Mouse (Mus musculus) hindlimb bud, embryonic 11.5 days (tissue): ENCODE data around the gene Otx2.
"Not testable (repeated sequence)": the region's sequence is repeated elsewhere in the genome, so short reads cannot be mapped to it uniquely, and the experiment has no call there.

Source experiments
- DNase-seq: peaks from one replicate; pipeline ENCODE4 v3.0.0-alpha.2; 2012; ENCODE audit warnings: low read depth, low spot score; ENCODE audit errors: extremely low spot score

The Otx2 gene

DNA sequence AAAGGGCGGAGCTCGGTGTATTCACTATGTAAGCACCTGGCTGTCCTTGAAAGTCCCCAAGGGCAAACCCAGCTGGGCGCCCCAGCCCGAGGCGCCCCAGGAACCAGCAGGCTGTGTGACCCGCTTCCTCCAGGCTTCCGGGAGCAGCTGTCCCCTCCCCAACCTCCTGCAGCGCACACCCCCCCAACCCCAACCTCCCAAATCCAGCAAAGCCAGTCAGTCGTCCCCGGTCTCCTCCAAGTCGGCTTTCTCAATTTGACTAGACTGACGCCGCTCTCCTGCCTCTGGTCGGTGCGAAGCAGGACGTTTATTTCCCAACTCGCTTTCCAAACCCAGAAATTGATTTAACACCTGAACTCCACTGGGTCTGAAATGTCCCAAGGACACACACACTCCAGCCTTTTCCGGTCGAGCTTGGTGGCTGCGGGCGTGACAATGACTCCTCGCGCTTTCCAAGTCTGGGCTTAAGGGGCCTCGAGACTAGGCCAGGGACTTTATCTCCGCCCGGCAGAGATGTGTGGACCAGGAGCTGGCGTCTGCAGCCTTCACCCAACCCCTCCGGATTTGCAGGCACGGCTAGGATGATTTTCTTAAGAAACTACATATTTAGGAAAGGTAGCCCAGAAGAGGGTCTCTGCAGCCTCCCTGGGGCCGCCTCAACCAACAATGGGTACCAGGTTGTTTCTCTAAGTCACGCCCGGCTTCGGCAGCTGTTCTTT, 18.4 kb downstream of the Otx2 start:
- no peak for DNase-seq

DNA sequence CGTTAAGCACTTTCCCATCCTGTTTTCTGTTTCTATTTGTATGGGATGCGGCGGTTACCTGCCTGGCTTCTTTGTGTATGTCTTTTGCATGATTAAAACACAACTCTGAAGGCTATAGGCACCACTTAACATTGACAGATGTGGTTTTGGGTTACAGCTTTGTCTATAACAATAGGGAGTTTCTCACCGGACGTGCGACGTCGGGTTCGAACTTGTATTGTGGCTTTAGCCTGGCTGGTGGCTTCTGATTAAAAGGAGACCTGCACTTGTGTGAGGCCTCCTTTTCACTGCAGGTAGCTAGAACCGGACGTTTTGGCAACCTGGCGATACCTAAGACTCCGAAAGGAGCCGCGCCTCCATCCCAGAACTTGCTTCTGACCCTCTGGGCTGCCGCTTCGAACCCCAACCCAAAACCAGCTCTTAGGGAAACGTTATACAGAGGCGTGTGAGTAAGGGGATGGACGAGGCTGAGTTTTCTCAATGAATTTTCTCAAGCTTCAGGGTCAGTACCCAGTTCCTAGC, 19.0 kb downstream of the Otx2 start:
- DNase-seq: no peak

DNA sequence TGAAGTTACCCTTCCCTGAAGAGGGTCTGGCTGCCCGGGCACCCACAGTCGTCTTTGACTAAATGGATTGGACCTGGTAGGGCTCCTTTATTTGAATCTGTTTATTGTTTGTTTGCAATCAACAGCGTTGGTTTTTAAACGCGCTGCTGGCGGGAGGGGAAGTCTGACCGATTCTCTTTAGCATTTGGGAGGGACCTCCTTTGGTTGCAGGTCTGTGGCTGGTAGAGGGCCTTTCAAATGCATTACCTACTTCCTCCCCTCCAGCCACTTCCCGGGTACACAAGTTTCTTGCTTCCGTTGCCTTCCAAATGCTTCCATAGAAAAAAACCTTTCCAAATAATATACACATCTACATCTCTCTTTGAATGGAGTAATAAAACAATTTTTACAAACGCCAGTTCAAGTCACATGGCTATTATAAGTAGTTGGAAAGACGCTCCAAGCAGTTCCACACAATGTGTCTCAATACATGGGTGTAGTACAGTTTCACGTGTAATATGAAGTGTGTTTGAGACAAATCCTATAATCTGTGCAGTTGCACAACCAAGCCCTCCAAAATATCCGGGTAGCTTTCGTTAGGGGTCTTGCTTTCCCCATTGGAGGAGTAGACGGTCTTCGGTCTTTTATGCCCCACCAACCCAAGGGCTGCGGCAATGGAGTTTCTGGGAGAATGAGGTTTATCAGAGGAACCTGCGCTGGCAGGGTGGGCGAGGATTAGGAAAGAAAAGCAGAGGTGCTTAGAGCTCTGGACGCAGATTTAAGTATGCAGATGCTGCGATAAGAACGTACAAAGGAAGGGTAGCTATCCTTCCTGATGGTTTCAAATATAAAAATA, 19.7 kb downstream of the Otx2 start:
- DNase-seq: no peak

DNA sequence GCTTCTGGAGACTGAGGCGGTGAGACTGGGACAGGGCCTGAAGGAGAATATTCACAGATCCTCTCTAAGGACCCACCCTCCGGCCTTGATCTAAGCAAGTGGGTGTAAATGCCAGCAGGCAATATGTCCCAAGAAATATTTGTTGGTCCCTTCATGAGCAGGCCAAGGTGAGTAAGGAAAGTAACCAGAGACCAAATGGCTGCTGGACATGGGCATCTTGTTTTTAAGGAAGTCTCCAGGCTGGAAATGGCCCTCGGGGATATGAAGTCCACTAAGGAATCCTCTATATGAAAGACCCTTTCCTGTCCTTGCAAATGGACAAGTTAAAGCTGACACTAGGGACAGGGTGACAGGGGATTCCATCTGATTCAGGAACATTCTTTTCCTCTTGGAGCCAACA, 20.5 kb downstream of the Otx2 start:
- no peak for DNase-seq

DNA sequence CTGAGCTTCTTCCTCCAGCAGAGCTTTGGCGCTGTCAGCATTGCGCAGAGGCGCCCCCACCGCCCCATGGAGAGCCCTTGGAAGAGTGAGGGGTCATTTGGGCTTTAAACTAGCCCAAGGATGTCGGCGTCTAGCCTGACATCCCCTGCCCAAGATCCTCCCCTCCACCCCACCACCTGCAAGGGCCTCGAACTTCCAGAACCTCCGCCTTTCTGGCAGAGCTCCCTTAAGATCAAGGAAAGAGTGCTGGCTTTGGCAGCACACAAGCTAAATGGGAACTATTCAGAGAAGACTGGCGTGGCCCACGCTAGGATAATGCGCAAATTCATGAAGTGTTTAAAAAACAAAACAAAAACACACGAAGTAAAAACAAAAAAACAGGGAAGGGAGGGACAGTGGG, 21.4 kb downstream of the Otx2 start:
- DNase-seq: no peak

DNA sequence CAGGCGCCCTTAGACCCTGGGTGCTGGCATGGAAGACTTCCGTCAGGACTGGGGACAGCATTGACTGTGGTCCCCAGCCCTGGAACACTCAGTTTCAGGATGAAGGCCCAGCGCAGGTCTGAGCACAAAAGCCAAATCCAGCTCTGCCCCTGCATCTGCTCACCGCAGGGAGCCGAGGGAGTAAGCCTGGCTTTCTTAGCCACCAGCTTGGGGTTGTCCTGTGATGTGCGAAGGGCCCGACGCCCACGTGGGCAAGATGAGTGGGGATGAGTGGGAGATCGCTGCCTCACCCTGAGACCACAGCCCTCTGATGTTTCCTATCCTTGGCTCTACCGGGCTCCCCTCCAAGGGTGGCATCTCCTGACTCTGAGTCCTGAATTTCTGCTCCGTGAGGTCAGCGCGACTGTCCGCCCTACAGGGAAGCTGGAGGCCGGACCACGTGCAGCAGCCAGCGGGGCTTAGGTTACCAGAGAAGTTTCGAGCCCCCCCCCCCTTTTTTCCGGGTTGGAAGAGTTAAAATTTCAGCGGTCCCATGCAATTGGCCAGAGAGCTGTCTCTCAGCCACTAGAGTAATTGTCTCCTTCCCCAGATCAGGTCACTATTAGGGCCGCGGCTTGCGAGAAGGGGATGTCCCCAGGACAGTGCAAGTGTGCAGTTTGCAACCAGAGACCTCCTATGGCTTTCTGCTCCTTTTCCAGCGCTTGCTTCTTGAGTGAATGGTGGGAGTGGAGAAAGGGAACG, 22.0 kb downstream of the Otx2 start:
- no peak for DNase-seq

DNA sequence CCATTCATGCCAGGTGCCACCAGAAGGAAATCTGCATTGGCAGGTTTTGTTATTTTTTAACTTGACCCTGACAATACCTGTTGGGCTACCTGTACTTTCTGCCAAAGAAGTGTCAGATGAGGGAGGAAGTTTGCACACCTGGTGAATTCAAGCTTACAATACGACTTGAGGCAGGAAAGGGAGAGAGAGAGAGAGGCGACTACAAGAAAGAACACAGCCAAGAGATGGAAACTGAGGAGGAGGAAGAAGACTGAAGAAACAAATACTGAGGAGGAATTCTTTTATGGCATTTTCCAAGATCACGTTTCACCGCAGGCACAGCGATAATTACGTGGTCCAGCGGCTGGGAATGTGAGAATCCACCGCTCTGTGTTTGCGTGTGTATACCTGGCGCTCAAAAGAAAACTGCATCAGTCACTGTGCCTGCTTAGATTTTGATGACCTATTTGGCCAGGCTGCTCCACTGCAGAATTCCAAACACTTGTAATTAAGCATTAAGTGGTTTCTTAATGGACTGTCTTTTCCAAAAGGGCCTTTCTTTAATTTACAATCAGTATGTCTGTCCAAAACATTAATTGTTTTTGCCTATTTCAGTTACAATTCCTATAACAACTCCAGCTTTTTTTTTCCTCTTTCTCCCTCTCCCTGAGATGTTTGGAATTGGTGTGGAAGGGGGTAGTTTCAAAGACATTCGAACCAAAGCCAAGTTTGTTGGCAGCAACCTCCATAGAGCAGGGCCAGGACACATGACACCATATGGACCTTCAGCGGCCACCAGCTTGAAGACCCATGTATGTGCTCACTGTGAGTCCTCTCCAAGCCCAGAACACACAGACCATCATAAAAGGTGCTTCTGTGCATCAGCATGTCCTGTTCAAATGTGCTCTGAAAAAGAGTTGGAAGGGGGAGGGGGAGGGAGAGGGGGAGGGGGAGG, 31.9 kb downstream of the Otx2 start:
- no peak for DNase-seq

DNA sequence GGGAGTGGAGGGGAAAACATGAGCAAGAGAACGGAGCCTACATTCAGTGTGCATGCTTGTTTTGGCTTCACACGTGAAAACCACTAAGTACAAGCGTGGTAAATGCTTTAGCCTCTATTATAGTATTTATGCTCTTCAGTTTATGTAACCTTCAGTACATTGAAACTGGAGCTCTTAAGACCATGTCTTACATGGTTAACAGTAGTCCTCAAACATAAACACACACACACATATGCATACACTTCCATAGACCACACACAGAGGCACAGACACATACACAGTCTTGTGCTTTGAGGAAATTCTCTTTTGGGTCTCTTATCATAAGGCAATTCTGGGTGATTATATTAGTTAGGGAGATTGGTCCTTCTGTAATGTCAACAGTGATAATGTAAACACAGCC, 40.5 kb downstream of the Otx2 start:
- DNase-seq: no peak

DNA sequence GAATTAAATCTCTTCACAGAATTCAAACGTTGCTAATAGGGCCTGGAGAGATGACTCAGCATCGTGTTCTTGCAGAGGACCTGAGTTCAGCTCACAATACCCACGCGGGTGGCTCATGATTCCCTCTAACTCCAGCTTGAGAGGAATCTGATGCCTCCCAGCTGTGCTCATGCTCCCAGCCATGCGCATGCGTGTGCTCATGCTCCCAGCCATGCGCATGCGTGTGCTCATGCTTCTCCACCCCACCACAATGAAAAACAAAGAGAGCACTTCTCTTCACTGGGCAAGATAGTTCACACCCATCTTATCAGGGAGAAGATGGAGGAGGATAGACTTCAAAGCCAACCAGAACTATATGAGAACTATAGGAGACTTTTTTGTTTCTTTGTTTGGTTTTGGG, 41.3 kb downstream of the Otx2 start:
- no peak for DNase-seq

DNA sequence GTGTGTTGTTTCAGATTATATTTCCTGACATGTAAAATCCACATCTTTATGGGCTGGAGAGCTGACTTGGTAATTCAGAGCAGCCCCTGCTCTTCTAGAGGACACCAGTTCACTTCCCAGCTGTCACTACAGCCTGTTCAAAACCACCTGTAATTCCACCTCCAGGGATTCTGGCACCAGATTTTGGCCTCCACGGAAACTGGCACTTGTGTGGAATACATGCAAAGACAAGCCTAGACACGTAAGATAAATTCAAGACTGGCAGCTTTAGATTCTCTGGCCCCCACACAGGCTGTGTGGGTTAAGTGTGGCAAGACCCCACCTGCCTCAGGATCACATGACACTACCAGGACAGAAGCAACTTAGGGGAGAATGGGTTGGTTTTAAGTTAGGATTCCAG, 42.1 kb downstream of the Otx2 start:
- DNase-seq: no peak

DNA sequence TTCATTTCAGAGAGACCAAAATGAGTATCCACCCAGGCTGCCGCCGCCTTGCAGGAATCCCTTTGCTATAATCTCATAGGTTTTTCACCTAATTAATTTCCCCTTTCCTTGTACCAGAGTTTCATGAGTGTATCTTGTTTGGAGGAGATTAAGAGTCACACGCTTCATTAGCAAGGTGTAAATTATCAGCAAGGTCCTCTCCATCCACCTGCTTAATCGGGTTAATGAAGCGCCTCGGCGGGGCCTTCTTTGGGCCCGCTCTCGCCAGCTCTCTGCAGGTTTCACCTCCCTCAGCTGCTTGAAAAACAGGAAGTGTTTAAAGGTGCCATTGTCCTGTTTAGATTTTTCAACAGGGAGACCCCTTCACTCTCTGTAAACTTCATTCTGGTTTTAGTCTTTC, 44.2 kb downstream of the Otx2 start:
- DNase-seq: no peak

DNA sequence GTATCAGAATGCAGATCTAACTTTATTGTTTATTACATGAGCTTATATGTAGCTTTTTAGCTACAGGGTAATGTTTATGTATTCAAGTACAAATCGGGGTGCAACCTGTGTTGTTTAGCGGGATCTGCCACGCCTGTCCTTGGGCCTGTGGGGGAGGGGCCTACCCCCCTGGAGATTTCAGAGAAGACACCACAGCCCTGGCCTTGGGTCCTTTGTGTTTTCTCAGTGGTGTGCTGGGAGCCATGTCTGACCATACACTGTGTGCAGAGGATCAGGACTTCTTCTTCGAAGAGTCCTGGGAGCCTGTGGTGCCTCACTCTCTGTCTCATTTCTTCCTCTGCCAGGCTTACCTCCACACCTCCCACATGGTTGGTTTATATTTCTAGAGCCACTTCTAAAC, 47.3 kb downstream of the Otx2 start:
- DNase-seq: no peak

DNA sequence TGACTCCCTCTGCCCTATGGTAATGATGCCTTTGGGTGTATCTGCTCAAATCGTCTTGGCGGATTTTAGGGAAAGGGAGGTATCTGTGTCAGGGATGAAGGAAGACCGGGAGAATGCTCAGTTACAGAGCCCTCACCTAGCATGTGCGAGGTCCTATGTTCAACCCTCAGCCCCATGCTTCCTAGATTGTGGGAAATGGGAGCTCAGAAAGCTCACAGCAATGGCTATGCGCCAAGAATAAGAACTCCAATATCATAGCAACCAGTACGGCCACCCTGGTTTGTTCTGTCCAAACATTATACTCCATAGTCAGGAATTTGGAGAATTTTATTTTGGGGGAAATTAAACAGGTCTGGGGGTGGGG, 48.3 kb downstream of the Otx2 start:
- DNase-seq: no peak

DNA sequence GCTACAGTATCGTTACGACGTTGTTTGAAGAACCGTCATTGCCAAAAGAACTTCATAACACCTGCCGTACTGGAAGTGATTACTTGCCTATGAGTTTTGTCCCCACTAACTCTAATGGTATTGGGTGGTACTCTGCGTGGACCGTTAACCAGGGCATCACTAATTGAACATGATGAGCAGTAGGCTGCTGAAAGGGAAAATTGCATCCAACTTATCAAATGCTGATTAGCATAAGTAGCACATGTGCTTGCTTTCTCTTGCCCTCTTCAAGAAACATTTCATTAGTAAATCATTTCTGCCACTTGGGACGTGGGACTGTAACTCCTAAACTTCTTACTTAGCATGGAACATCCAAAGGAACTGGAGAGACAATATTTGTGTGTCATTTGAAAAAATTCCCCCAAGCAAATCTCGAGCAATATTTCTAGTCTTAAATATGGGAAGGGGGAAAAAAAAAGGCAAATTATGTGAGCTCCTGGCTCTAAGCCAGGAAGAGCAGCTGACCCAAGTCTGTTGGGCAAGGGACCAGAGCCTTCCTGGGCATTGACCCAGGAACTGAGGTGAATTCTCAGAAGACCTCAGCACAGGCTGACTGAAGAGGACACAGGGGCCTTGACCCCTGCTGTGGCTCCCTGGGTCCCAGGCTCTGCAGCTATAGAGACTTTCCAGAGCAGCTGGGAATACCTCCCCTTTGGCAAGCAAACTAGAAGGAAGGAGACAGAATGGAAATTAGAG, 48.9 kb downstream of the Otx2 start:
- DNase-seq: no peak

DNA sequence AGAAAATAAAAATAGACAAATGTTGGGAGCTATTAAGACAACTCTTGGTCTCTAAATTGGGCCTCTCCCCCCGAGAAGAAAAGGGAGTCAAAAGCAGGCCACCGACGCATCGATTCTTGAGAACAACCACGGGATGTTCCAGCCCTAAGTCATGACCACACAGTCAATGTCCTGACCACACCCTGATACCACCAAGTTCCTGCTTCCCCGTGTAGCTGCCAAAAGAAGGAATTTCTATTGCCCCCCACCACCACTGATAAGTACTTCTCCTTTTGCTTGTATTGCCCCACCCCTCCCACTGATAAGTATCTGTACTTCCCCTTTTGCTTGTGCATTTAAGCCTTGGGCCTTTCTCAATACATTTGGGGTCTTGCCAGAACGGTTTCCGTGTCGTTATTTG, 50.9 kb downstream of the Otx2 start:
- DNase-seq: not testable (repeated sequence)

DNA sequence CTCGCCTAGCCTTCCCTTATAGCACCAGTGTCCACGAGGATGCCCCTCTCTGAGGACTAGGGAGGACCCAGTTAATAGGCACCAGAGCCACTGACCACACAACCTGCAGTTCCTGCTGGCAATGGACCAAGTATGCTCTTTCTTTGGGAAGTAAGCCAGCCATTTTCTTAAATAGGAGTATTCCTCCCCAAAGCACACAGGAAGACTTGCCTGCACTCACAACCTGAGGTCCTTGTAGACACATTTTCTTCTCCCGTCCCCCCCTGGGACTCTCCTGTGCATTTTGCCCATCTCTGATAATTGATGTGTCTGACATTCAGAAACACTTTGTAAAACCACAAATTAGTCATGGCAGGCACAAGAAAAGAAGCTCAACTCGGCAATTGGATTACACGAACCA, 57.3 kb downstream of the Otx2 start:
- DNase-seq: no peak

DNA sequence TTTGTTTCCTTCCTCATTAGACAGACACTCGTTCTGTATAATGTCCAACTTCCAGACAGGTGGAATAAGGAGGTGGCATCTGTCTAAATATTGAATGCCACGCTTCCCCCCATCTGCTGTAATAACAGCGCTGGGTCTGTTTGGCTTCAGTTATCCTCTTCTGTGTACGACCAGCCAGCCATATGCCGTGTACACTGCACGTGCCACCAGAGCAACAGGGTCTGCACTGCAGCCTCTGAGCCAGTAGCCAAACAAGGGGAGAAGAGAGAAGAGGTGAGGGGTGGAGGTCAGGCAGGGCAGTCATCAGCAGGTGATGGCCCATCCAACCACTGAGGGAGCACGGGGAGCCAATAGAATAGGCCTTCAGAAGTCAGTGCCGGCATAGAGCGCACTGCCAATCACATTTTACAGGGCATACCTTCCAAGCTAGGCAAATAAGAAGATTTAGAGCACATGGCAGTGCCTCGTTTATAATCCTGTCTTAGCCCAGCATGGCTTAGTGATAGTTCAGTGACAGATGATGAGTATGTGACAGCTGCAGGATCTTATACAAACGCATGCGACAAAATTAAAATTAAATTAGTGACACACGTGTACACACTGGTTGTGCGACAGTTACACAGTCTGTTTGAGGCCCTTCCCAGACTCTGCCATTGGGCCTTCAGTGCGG, 64.8 kb downstream of the Otx2 start:
- DNase-seq: no peak
